Mouse (Mus musculus): ENCODE data around the gene Tubgcp3. TPM values are rescaled to one million over a fixed set of nuclear protein-coding genes. Genes with fewer than 3 reads are reported as not detected.
A peak's percentile ranks its signal among the peaks of the same experiment; 100 is the strongest.

Tubgcp3 gene
- polyA plus RNA-seq (2016; fragmentation: Nextera tagmentation; extraction: Ambion mirVana) = 34.0 and 35.7 TPM in 2 replicates

GRCm38 (mm10) chr8:12672056-12672881, at the start of gene Tubgcp3:
TSS of gene Tubgcp3 (minus strand) at chr8:12672248.
- peak; percentile 95 for DNase-seq (ENCODE audit: low spot score)
- Histone ChIP-seq H3K4me3 (peak within 1 kb of the TSS; percentile 89), H3K36me3 (no peaks in the 10 kb centered on the region), H3K27me3 (ENCODE audit: insufficient read depth, poor library complexity, severe bottlenecking) (peaks cover 24% of the 10 kb centered on the region), H3K4me1 (peaks cover 20% of the 10 kb centered on the region), H3K9me3 (no peaks in the 10 kb centered on the region), H3K27ac (peak within 1 kb of the TSS; percentile 94)
- WGBS = 2% methylated on average over 65 of the region's 65 CpGs

GRCm38 (mm10) chr8:12719091-12719490, 47.0 kb upstream of the Tubgcp3 start:
- Histone ChIP-seq H3K36me3 (no peaks in the 10 kb centered on the region), H3K9me3 (no peaks in the 10 kb centered on the region), H3K4me3 (no peak overlapping the region), H3K27me3 (ENCODE audit: insufficient read depth, poor library complexity, severe bottlenecking) (0 out of 2 replicates have a peak, but pooled peaks cover 1% of the 10 kb centered on the region), H3K4me1 (no peaks in the 10 kb centered on the region), H3K27ac (no peak overlapping the region)
- DNase-seq (ENCODE audit: low spot score) = no peak
- 74% methylated on average over 9 of the region's 9 CpGs for WGBS

GRCm38 (mm10) chr8:12715861-12716585, 44.0 kb upstream of the Tubgcp3 start:
- no peak for DNase-seq (ENCODE audit: low spot score)
- 78% methylated on average over 18 of the region's 18 CpGs for WGBS
- H3K27ac ChIP-seq = no peak overlapping the region

GRCm38 (mm10) chr8:12711623-12712022, 39.6 kb upstream of the Tubgcp3 start:
- no peaks in the 10 kb centered on the region for H3K9me3 ChIP-seq
- 0 out of 2 replicates have a peak, but pooled peaks cover 4% of the 10 kb centered on the region for H3K4me1 ChIP-seq
- no peak overlapping the region for H3K4me3 ChIP-seq
- H3K36me3 ChIP-seq = no peaks in the 10 kb centered on the region
- no peak for DNase-seq (ENCODE audit: low spot score)
- peaks cover 6% of the 10 kb centered on the region; the same call in 1 of the 2 replicates for H3K27me3 ChIP-seq (ENCODE audit: insufficient read depth, poor library complexity, severe bottlenecking)
- 72% methylated on average over 7 of the region's 7 CpGs for WGBS
- H3K27ac ChIP-seq = no peak overlapping the region

More at GRCm38 (mm10) chr8:12715861-12716585, 44.0 kb upstream of the Tubgcp3 start:
- H3K4me1 ChIP-seq = no peaks in the 10 kb centered on the region
- no peaks in the 10 kb centered on the region for H3K27me3 ChIP-seq (ENCODE audit: insufficient read depth, poor library complexity, severe bottlenecking)
- H3K36me3 ChIP-seq = no peaks in the 10 kb centered on the region
- no peaks in the 10 kb centered on the region for H3K9me3 ChIP-seq
- H3K4me3 ChIP-seq = no peak overlapping the region

GRCm38 (mm10) chr8:12703597-12703996, 31.5 kb upstream of the Tubgcp3 start:
- 80% methylated on average over 4 of the region's 4 CpGs for whole genome bisulfite sequencing
- peaks cover 3% of the 10 kb centered on the region; the same call in 1 of the 2 replicates for H3K4me1 ChIP-seq
- H3K4me3 ChIP-seq = no peak overlapping the region
- no peak for DNase-seq (ENCODE audit: low spot score)
- H3K27ac ChIP-seq = no peak overlapping the region
- no peaks in the 10 kb centered on the region for H3K9me3 ChIP-seq
- H3K27me3 ChIP-seq (ENCODE audit: insufficient read depth, poor library complexity, severe bottlenecking) = peaks cover 14% of the 10 kb centered on the region
- H3K36me3 ChIP-seq = no peaks in the 10 kb centered on the region

- Histone ChIP-seq H3K27ac (no peak overlapping the region), H3K36me3 (no peaks in the 10 kb centered on the region), H3K4me1 (peaks cover 4% of the 10 kb centered on the region; the same call in 1 of the 2 replicates), H3K9me3 (no peaks in the 10 kb centered on the region), H3K4me3 (no peak overlapping the region), H3K27me3 (ENCODE audit: insufficient read depth, poor library complexity, severe bottlenecking) (peaks cover 14% of the 10 kb centered on the region)
- 43% methylated on average over 8 of the region's 8 CpGs for WGBS
- DNase-seq (ENCODE audit: low spot score) = no peak
These were observed 30.2 kb upstream of the Tubgcp3 start for GRCm38 (mm10) chr8:12702290-12702689.

GRCm38 (mm10) chr8:12698660-12699277, 26.7 kb upstream of the Tubgcp3 start:
- Histone ChIP-seq H3K36me3 (no peaks in the 10 kb centered on the region), H3K27ac (no peak overlapping the region), H3K9me3 (no peaks in the 10 kb centered on the region), H3K27me3 (ENCODE audit: insufficient read depth, poor library complexity, severe bottlenecking) (peaks cover 19% of the 10 kb centered on the region), H3K4me1 (peaks cover 4% of the 10 kb centered on the region; the same call in 1 of the 2 replicates), H3K4me3 (no peak overlapping the region)
- WGBS = 30% methylated on average over 3 of the region's 3 CpGs
- no peak for DNase-seq (ENCODE audit: low spot score)

GRCm38 (mm10) chr8:12688851-12689250, 16.8 kb upstream of the Tubgcp3 start:
- no peaks in the 10 kb centered on the region for H3K4me1 ChIP-seq
- 64% methylated on average over 7 of the region's 7 CpGs for WGBS

GRCm38 (mm10) chr8:12677529-12677928, 5.5 kb upstream of the Tubgcp3 start:
- H3K27me3 ChIP-seq (ENCODE audit: insufficient read depth, poor library complexity, severe bottlenecking) = peaks cover 38% of the 10 kb centered on the region
- H3K36me3 ChIP-seq = no peaks in the 10 kb centered on the region
- peaks cover 6% of the 10 kb centered on the region for H3K4me1 ChIP-seq
- no peak overlapping the region for H3K27ac ChIP-seq
- peak; percentile 78 for DNase-seq (ENCODE audit: low spot score)
- 4% methylated on average over 7 of the region's 7 CpGs for WGBS
- no peaks in the 10 kb centered on the region for H3K9me3 ChIP-seq
- no peak overlapping the region for H3K4me3 ChIP-seq

More at GRCm38 (mm10) chr8:12688851-12689250, 16.8 kb upstream of the Tubgcp3 start:
- H3K9me3 ChIP-seq = no peaks in the 10 kb centered on the region
- H3K4me3 ChIP-seq = no peak overlapping the region
- H3K36me3 ChIP-seq = no peaks in the 10 kb centered on the region
- no peak overlapping the region for H3K27ac ChIP-seq
- peaks cover 6% of the 10 kb centered on the region; the same call in 1 of the 2 replicates for H3K27me3 ChIP-seq (ENCODE audit: insufficient read depth, poor library complexity, severe bottlenecking)
- DNase-seq (ENCODE audit: low spot score) = no peak

- WGBS = under 1% methylated on average over 38 of the region's 38 CpGs
- Histone ChIP-seq H3K4me3 (peak overlapping the region; percentile 89), H3K27ac (peak overlapping the region; percentile 94), H3K36me3 (no peaks in the 10 kb centered on the region), H3K9me3 (no peaks in the 10 kb centered on the region), H3K27me3 (ENCODE audit: insufficient read depth, poor library complexity, severe bottlenecking) (peaks cover 17% of the 10 kb centered on the region), H3K4me1 (peaks cover 20% of the 10 kb centered on the region)
- DNase-seq (ENCODE audit: low spot score) = no peak
These were observed 484 bp downstream of the Tubgcp3 start for GRCm38 (mm10) chr8:12671473-12672055.

- DNase-seq (ENCODE audit: low spot score) = no peak
- H3K27me3 ChIP-seq (ENCODE audit: insufficient read depth, poor library complexity, severe bottlenecking) = peaks cover 11% of the 10 kb centered on the region
- peaks cover 20% of the 10 kb centered on the region for H3K4me1 ChIP-seq
- no peak overlapping the region for H3K27ac ChIP-seq
- 30% methylated on average over 6 of the region's 6 CpGs for WGBS
- peaks cover 1% of the 10 kb centered on the region; the same call in 1 of the 2 replicates for H3K36me3 ChIP-seq
- H3K9me3 ChIP-seq = no peaks in the 10 kb centered on the region
- H3K4me3 ChIP-seq = peak overlapping the region; percentile 89
These were observed 1.1 kb downstream of the Tubgcp3 start for GRCm38 (mm10) chr8:12670965-12671364.

- Histone ChIP-seq H3K4me1 (peaks cover 20% of the 10 kb centered on the region), H3K9me3 (no peaks in the 10 kb centered on the region), H3K27ac (no peak overlapping the region), H3K4me3 (no peak overlapping the region), H3K27me3 (ENCODE audit: insufficient read depth, poor library complexity, severe bottlenecking) (peaks cover 5% of the 10 kb centered on the region; the same call in 1 of the 2 replicates), H3K36me3 (peaks cover 3% of the 10 kb centered on the region; the same call in 1 of the 2 replicates)
- no peak for DNase-seq (ENCODE audit: low spot score)
- 90% methylated on average over 6 of the region's 6 CpGs for WGBS
These were observed 3.2 kb downstream of the Tubgcp3 start for GRCm38 (mm10) chr8:12668832-12669231.

Data from heart, embryonic 10.5 days (tissue).